Mouse (Mus musculus) liver, embryonic 12.5 days (tissue): ENCODE data around the gene Csdc2. TPM values are rescaled to one million over a fixed set of nuclear protein-coding genes. Genes with fewer than 3 reads are reported as not detected.

ENCODE experiments used
- ATAC-seq: fragments of 200-750 bp; cut with Nextera tagmentation; 2 replicates; pipeline ENCODE4 v1.8.0; 2017; ENCODE audit warnings: moderate number of reproducible peaks, mild to moderate bottlenecking, moderate library complexity
- H3K27ac ChIP-seq: fragments of 300-500 bp; sonication (generic); 2 replicates; pipeline ENCODE4 v1.5.1; 2016; ENCODE audit warnings: mild to moderate bottlenecking
- H3K27me3 ChIP-seq: fragments of 300-500 bp; sonication (generic); replicated peaks from 2 replicates; pipeline ENCODE4 v1.6.1; 2016; ENCODE audit warnings: mild to moderate bottlenecking, moderate library complexity
- H3K36me3 ChIP-seq: fragments of 300-500 bp; sonication (generic); 2 replicates; pipeline ENCODE4 v1.6.1; 2016; ENCODE audit warnings: mild to moderate bottlenecking, moderate library complexity
- H3K4me1 ChIP-seq: fragments of 300-500 bp; sonication (generic); 2 replicates; pipeline ENCODE4 v1.6.1; 2016
- H3K4me2 ChIP-seq: fragments of 300-500 bp; sonication (generic); 2 replicates; pipeline ENCODE4 v1.6.1; 2016; ENCODE audit warnings: mild to moderate bottlenecking, moderate library complexity
- H3K4me3 ChIP-seq: fragments of 300-500 bp; sonication (generic); 2 replicates; pipeline ENCODE4 v1.5.1; 2016; ENCODE audit warnings: mild to moderate bottlenecking, moderate library complexity
- H3K9ac ChIP-seq: fragments of 300-500 bp; sonication (generic); 2 replicates; pipeline ENCODE4 v1.6.1; 2016; ENCODE audit warnings: mild to moderate bottlenecking, moderate library complexity
- H3K9me3 ChIP-seq: fragments of 300-500 bp; sonication (generic); replicated peaks from 2 replicates; pipeline ENCODE4 v1.6.1; 2016; ENCODE audit warnings: mild to moderate bottlenecking, moderate library complexity
- WGBS: fragments of 180-500 bp; shearing (Covaris S2); methylation state at CpG from one replicate; pipeline ENCODE4 v1.1.7; 2016; ENCODE audit not compliant: insufficient replicate concordance; 5-methylcytosine and 5-hydroxymethylcytosine counted together
- polyA plus RNA-seq: library from polyadenylated mRNA; unstranded; fragments of >200 nt; fragmentation: Nextera tagmentation; extraction: Ambion mirVana; gene quantifications from 2 replicates; pipeline ENCODE4 v1.2.1, GENCODE M21; 2016

The Csdc2 gene
- polyA plus RNA-seq, 1 experiment from 2014 or later: 1.8 TPM

DNA sequence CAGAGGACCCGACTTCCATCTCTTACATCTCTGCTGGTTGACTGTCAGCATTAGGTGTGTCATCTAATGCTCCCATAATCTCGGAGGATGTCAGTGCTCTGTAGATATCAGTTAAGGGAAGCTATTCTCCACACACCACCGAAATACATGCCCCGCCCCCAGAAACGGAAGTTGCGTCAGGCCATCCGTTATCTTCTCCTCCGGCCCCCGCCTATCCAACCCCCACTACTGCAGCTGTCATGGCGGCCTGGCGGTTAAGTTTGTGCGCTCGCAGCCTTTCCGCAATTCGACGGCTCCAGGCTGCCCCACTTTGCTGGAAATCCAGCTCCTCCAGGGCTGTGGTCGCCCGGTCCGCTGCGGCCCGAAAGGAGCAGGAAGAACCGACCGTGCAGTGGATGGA lies 43.8 kb downstream of the Csdc2 start, which contains the start of gene 1700029P11Rik:
TSS of gene 1700029P11Rik (plus strand) at position 220 of the 400 bp plus-strand sequence.
- H3K27me3 ChIP-seq: peaks cover 5% of the 10 kb centered on the region; the same call in 1 of the 2 replicates
- H3K4me2 ChIP-seq: no peak within 1 kb of the TSS
- H3K27ac ChIP-seq: no peak within 1 kb of the TSS
- WGBS: 81% methylated on average over 23 of the region's 23 CpGs
- H3K9ac ChIP-seq: no peak within 1 kb of the TSS
- peaks cover 4% of the 10 kb centered on the region; the same call in 1 of the 2 replicates for H3K9me3 ChIP-seq
- peaks cover 5% of the 10 kb centered on the region; the same call in 1 of the 2 replicates for H3K4me1 ChIP-seq
- no peak for ATAC-seq
- H3K36me3 ChIP-seq: peaks cover under 1% of the 10 kb centered on the region; the same call in 1 of the 2 replicates
- no peak within 1 kb of the TSS for H3K4me3 ChIP-seq

DNA sequence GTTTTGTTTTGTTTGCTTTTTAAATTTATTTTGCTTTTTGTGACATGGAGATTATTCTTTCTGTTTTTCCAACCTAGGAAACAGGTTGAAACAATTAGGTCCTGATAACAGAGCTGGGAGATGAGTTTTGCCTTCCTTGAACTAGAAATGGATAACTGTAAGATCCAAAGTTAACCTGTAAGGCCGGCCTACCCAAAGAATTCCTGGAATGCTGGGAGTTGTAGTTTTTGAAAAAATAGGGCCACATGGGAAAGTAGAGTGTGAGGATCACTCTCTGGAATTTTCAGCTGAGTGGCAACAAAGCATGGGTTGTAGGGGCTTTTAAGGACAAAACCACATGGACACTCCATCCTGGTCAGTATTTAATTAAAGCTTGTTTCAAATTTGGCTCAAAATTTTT lies 45.6 kb downstream of the Csdc2 start:
- no peak overlapping the region for H3K4me3 ChIP-seq
- no peaks in the 10 kb centered on the region for H3K9me3 ChIP-seq
- H3K27me3 ChIP-seq: peaks cover 5% of the 10 kb centered on the region; the same call in 1 of the 2 replicates
- no peak overlapping the region for H3K4me2 ChIP-seq
- no peak overlapping the region for H3K9ac ChIP-seq
- H3K36me3 ChIP-seq: no peaks in the 10 kb centered on the region
- peaks cover 5% of the 10 kb centered on the region; the same call in 1 of the 2 replicates for H3K4me1 ChIP-seq
- no peak for ATAC-seq
- 61% methylated on average over 1 of the region's 1 CpGs for WGBS
- no peak overlapping the region for H3K27ac ChIP-seq

DNA sequence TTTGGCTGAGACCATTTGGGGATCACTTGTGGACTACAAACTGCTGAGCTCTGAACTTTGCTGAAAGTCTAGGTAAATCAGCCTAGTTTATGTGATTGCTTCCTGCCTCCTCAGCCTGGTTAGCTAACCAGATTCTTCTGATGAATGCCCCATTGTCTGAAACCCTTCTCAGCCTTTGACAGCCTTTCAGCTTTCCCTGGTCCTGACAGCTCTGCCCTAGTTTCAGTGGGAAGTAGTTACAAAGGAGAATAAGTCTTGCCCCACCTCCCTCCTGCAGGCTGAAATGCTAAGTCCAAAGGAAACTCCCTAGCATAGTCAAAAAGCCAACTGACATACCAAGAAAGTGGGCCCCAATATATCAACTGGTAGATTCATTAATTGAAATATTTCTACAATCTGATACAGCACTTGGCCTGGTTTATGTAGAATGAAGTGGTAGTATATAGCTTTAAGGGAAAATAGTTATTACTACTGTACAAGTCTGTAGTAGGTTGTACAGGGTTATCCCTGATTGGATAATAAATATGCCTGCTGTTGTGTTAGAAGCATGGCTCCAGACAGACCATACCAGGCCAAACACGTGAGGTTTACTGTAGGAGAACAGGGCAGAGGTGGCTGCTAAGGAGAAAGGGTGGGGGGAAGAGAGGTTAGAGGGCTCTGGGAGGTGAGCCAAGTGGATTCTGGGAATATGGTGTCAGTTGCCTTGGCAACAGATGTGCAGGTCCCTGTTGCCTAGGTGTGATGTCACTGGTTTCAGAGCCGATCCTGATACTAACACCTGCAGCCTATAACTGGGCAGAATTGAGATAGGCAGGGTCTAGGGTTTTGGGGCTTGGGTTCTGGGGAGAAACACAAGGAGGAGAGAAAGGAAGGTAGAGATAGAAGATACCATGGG lies 49.0 kb downstream of the Csdc2 start:
- Histone ChIP-seq H3K9me3 (no peaks in the 10 kb centered on the region), H3K9ac (no peak overlapping the region), H3K4me1 (peaks cover 22% of the 10 kb centered on the region), H3K4me2 (no peak overlapping the region), H3K27ac (0 out of 2 replicates have a peak overlapping the region, but pooled peaks have one; percentile 15), H3K36me3 (no peaks in the 10 kb centered on the region), H3K27me3 (no peaks in the 10 kb centered on the region), H3K4me3 (no peak overlapping the region)
- no peak for ATAC-seq
- WGBS: 74% methylated on average over 2 of the region's 2 CpGs

DNA sequence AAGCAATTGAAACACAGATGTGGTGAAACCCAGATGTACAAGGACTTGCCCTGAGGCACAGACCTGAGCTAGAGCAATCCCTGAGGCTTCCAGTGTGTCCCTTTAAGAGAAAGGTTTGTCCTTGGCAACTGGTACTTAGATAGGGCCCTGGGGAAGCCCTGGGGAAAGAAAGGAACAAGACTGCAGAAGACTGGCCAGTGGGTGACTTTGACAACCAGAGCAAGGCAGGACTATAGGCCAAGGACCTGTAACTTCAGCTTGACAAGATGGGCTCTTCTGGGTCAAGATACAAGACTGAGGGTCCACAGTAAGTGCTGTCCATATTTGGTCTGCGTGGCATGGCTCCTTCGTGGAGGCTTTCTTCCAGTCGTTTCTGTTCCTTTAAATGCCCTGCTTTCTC lies 51.1 kb downstream of the Csdc2 start, which contains the start of gene Xrcc6:
TSS of gene Xrcc6 (plus strand) at position 190 of the 400 bp plus-strand sequence.
- H3K36me3 ChIP-seq: no peaks in the 10 kb centered on the region
- WGBS: 69% methylated on average over 3 of the region's 3 CpGs
- no peaks in the 10 kb centered on the region for H3K9me3 ChIP-seq

DNA sequence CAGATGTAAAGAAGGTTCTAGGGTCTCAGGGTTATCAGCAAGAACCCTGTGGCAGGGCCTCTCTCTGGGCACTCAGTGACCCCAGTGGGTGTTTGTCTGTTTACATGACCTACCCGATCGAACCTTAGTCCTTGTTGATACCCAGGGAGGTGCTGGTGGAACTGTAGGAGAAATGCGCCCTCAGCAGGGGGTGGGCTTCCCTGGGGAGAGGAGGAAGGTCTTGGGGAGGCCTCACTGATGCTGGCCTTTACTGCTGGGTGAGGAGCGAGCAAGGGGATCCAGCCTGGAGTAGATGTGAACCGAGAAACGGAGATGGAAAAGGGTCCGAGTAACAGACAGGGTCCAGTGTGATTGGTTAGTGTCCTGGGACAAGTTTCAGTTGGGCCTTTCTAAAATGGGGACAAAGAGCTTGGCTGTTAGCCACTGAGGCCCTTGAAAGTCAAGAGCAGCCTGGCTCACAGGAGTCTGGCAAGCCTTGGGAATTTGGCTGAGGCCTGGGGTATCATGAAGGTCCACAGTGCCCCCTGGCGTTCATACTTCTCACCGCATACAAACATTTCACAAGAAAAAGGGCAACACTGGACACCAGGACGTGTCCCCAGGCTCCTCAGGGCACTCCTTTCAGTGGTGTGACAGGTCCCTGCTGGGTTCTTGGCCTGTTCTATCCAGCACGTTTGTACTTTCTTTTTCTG lies 53.0 kb downstream of the Csdc2 start:
- Histone ChIP-seq H3K4me1 (peaks cover 43% of the 10 kb centered on the region), H3K9me3 (no peaks in the 10 kb centered on the region), H3K4me3 (no peak overlapping the region), H3K27me3 (no peaks in the 10 kb centered on the region), H3K27ac (peak overlapping the region; percentile 76; the same call in 1 of the 2 replicates), H3K36me3 (peaks cover 16% of the 10 kb centered on the region), H3K9ac (peak overlapping the region; percentile 56; the same call in 1 of the 2 replicates), H3K4me2 (peak overlapping the region; percentile 62)
- ATAC-seq: peak; percentile 30; the same call in 1 of the 2 replicates
- WGBS: 48% methylated on average over 11 of the region's 11 CpGs

More for the DNA sequence above, 51.1 kb downstream of the Csdc2 start, which contains the start of gene Xrcc6:
- ATAC-seq: no peak
- H3K4me2 ChIP-seq: no peak within 1 kb of the TSS
- H3K4me3 ChIP-seq: no peak within 1 kb of the TSS
- H3K9ac ChIP-seq: no peak within 1 kb of the TSS
- no peaks in the 10 kb centered on the region for H3K27me3 ChIP-seq
- H3K4me1 ChIP-seq: peaks cover 37% of the 10 kb centered on the region
- H3K27ac ChIP-seq: no peak within 1 kb of the TSS

DNA sequence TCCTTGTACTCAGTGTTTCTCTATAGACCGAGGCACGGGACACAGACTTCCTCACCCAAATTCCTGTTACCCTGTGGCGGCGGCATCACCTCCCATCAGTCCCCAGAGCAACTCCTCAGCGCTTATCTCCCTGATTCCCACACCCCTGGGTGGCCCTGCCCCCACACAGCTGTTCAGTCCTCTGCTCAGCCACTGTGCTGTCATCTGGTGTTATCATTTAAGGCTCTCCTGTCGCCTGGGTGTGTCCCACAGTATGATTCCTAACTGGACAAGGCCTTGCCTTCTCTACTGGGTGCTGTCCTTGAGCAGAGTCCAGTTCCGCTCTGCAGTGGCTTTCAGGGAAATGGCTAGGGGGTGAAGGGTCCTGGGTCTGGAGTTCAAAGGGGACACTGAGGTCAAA lies 54.0 kb downstream of the Csdc2 start:
- H3K9ac ChIP-seq: peak overlapping the region; percentile 56
- H3K36me3 ChIP-seq: peaks cover 25% of the 10 kb centered on the region
- peak overlapping the region; percentile 76 for H3K27ac ChIP-seq
- H3K4me3 ChIP-seq: peak overlapping the region; percentile 13; the same call in 1 of the 2 replicates
- H3K9me3 ChIP-seq: no peaks in the 10 kb centered on the region
- ATAC-seq: peak; percentile 98
- peaks cover 38% of the 10 kb centered on the region for H3K4me1 ChIP-seq
- H3K4me2 ChIP-seq: peak overlapping the region; percentile 62
- H3K27me3 ChIP-seq: no peaks in the 10 kb centered on the region
- 14% methylated on average over 7 of the region's 7 CpGs for WGBS

DNA sequence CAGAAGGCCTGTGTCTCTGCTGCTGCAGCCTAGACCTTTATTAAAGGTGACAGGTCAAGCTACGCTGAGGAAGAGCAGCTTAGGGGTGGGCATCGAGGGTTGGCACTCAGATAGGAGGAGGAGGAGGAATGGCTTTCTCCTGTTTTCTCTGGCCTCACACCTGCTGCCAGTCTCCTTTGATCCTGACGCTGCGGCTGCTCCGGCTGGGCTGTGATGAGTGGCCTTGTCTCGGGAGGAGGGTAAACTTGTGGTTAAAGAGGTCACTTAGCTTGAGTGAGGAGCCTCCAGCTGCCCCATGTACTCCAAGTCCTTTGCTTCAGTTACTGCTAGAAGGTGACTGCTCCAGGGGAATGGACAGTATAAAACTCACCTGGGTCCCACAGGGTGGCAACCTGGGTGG lies 57.4 kb downstream of the Csdc2 start:
- Histone ChIP-seq H3K4me2 (no peak overlapping the region), H3K36me3 (peaks cover 60% of the 10 kb centered on the region), H3K9ac (no peak overlapping the region), H3K9me3 (no peaks in the 10 kb centered on the region), H3K27ac (no peak overlapping the region), H3K4me3 (no peak overlapping the region), H3K27me3 (no peaks in the 10 kb centered on the region), H3K4me1 (peaks cover 42% of the 10 kb centered on the region)
- 82% methylated on average over 6 of the region's 6 CpGs for WGBS
- no peak for ATAC-seq

Other genes with a start within 250 kb of the Csdc2 start
- gene Chadl, start 239.5 kb upstream of the Csdc2 start, polyA plus RNA-seq: 0.38 and 0.48 TPM in 2 replicates
- gene Zc3h7b, start 191.7 kb upstream of the Csdc2 start, polyA plus RNA-seq: 9.8 and 10.0 TPM in 2 replicates
- 113 and 121 TPM in 2 replicates for gene Rangap1, start 191.2 kb upstream of the Csdc2 start, polyA plus RNA-seq
- 8.4 and 9.5 TPM in 2 replicates for gene Tef, start 134.3 kb upstream of the Csdc2 start, polyA plus RNA-seq
- gene Tob2, start 78.0 kb upstream of the Csdc2 start, polyA plus RNA-seq: 12.8 and 14.5 TPM in 2 replicates
- 140 and 145 TPM in 2 replicates for gene Phf5a, start 64.8 kb upstream of the Csdc2 start, polyA plus RNA-seq
- gene Aco2, start 64.5 kb upstream of the Csdc2 start, polyA plus RNA-seq: 131 and 132 TPM in 2 replicates
- gene Polr3h, start 10.5 kb upstream of the Csdc2 start, polyA plus RNA-seq: 87.2 and 96.3 TPM in 2 replicates
- gene Pmm1, start 24.2 kb downstream of the Csdc2 start, polyA plus RNA-seq: 24.6 and 28.0 TPM in 2 replicates
- gene 1700029P11Rik, start 43.8 kb downstream of the Csdc2 start, polyA plus RNA-seq: not detected in 2 replicates
- gene Xrcc6, start 51.1 kb downstream of the Csdc2 start, polyA plus RNA-seq: 94.9 and 98.7 TPM in 2 replicates
- gene Desi1, start 97.1 kb downstream of the Csdc2 start, polyA plus RNA-seq: 19.6 and 21.8 TPM in 2 replicates
- gene Snu13, start 110.8 kb downstream of the Csdc2 start, polyA plus RNA-seq: 232 and 235 TPM in 2 replicates
- gene 4930407I10Rik, start 122.4 kb downstream of the Csdc2 start, polyA plus RNA-seq: not detected in 2 replicates
- not detected in 2 replicates for gene Mei1, start 133.2 kb downstream of the Csdc2 start, polyA plus RNA-seq
- 12.2 TPM in 2 replicates for gene Ccdc134, start 191.2 kb downstream of the Csdc2 start, polyA plus RNA-seq
- gene Srebf2, start 210.4 kb downstream of the Csdc2 start, polyA plus RNA-seq: 96.9 and 99.4 TPM in 2 replicates